ENCODE assay signal across 34 mouse cellular contexts in the genomic region with DNA sequence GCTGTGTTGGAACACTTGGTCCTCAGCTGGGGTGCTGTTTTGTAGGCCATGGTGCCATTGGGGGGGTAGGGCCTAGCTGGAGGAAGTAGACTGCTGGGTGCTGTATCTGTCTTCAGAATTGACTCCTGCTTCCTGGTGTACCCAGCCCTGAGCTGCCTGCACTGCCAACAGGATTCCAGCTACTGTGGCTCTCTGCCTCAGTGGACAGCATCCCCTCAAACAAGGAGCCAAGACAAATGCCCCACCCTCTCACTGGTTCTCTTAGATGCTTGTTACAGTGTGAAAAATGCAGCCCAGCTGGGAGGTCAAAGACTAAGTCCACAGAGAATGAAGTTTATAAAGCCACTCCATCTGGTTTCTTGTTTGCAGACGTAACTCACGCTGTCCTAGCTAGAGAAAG.
DNase-seq lines count a peak whose midpoint lies in the region; ATAC-seq and TF ChIP-seq lines count a peak whose summit lies in the region.
"Had no signal": no experiment of that assay in that cellular context is flagged by ENCODE, and none has a peak within 500 bp of the region (broad histone marks: within the 10 kb centered on the region; RNA-seq: fewer than 3 reads in every experiment).

No protein-coding gene starts in this region.

- no peak overlapping the region for H3K9ac ChIP-seq in kidney, postnatal 0 days (ENCODE audit: low read depth, low read length)
- H3K9ac ChIP-seq: embryonic facial prominence, embryonic 12.5 days; forebrain, postnatal 0 days; hindbrain, embryonic 15.5 days; liver, embryonic 12.5 days; liver, postnatal 0 days; midbrain, embryonic 12.5 days; neural tube, embryonic 13.5 days had no signal

- WGBS in cerebellum, adult 2 months, result 82% methylated on average over 2 of the region's 2 CpGs
- 80% methylated on average over 2 of the region's 2 CpGs for WGBS in kidney, postnatal 0 days

- intact Hi-C loops in left cerebral cortex, postnatal 14 days (cut with DNase I), result no loop called here

- no peaks in the 10 kb centered on the region for H3K9me3 ChIP-seq in kidney, postnatal 0 days (replicated peaks; ENCODE audit: low read length)
- H3K9me3 ChIP-seq: embryonic facial prominence, embryonic 12.5 days; forebrain, embryonic 10.5 days; hindbrain, embryonic 15.5 days; liver, embryonic 12.5 days; megakaryocyte, embryonic 14.5 days; midbrain, embryonic 12.5 days; neural tube, embryonic 13.5 days had no signal

- H3K4me1 ChIP-seq in cerebellum, adult 2 months (ENCODE audit: control insufficient read depth, insufficient read depth, low read length), result peaks cover 32% of the 10 kb centered on the region
- no peaks in the 10 kb centered on the region for H3K4me1 ChIP-seq in kidney, postnatal 0 days (replicated peaks; ENCODE audit: insufficient read depth, low read length)
- H3K4me1 ChIP-seq: liver, embryonic 12.5 days; megakaryocyte, embryonic 14.5 days had no signal

- no peak overlapping the region for H3K4me3 ChIP-seq in cerebellum, adult 2 months (replicated peaks; ENCODE audit: insufficient read depth, low read depth, low read length)
- no peak overlapping the region for H3K4me3 ChIP-seq in kidney, postnatal 0 days (replicated peaks; ENCODE audit: low read depth, low read length)
- H3K4me3 ChIP-seq: embryonic facial prominence, embryonic 12.5 days; forebrain, embryonic 10.5 days; hindbrain, embryonic 15.5 days; layer of hippocampus, adult 2 months; left cerebral cortex, adult 2 months; liver, embryonic 12.5 days; megakaryocyte, embryonic 14.5 days; midbrain, embryonic 12.5 days; myocyte; neural tube, embryonic 13.5 days had no signal

- ATAC-seq in kidney, postnatal 0 days (replicated peaks; ENCODE audit: low FRiP score, low read depth), result no peak
- ATAC-seq in erythroid progenitor cell, adult 5-6 weeks (replicated peaks; ENCODE audit: low FRiP score, poor library complexity, severe bottlenecking), result no peak
- ATAC-seq in frontal cortex, adult (ENCODE audit: low TSS enrichment), result no peak
- ATAC-seq: activated CD4-positive, CD25-positive, alpha-beta regulatory T cell, adult 4 months; forebrain, postnatal 0 days; intestine, embryonic 16.5 days; liver, embryonic 12.5 days; liver, postnatal 0 days had no signal

- no peak for TF ChIP-seq POLR2A in cerebellum, adult 2 months (IDR thresholded peaks at IDR 0.05; ENCODE audit: borderline replicate concordance, insufficient read depth, low read length)

- no peak for DNase-seq in cerebellum, adult 2 months
- no peak for DNase-seq in cerebellum, postnatal 14 days
- peak; percentile 39 for DNase-seq in kidney, postnatal 0 days (ENCODE audit: low spot score)
- no peak for DNase-seq in kidney, postnatal 4 days
- peak; percentile 73 for DNase-seq in lung, postnatal 10 days
- no peak for DNase-seq in left cerebral cortex, postnatal 14 days (ENCODE audit: low spot score in 2 of 2)
- DNase-seq: adrenal gland, adult 8-10 months; cerebellum, adult 9-10 months; embryo, embryonic 11 days; forebrain, postnatal 0 days; gastrocnemius, postnatal 25 days; heart, adult 18-20 months; heart, postnatal 4 days; kidney, adult 8-10 months; kidney, postnatal 25 days; liver, postnatal 0 days; thymus, adult 2 months; thymus, postnatal 36 days had no signal

- H3K4me2 ChIP-seq in kidney, postnatal 0 days (ENCODE audit: low read length), result no peak overlapping the region
- H3K4me2 ChIP-seq: embryonic facial prominence, embryonic 12.5 days; heart, embryonic 11.5 days; hindbrain, embryonic 15.5 days; liver, embryonic 12.5 days; midbrain, embryonic 12.5 days; neural tube, embryonic 13.5 days had no signal

- H3K36me3 ChIP-seq in kidney, postnatal 0 days (ENCODE audit: insufficient read depth, low read length), result no peaks in the 10 kb centered on the region
- H3K36me3 ChIP-seq: embryonic facial prominence, embryonic 12.5 days; forebrain, embryonic 10.5 days; hindbrain, embryonic 15.5 days; liver, embryonic 12.5 days; midbrain, embryonic 12.5 days; neural tube, embryonic 13.5 days had no signal

- no peak for TF ChIP-seq CTCF in cerebellum, adult 2 months (IDR thresholded peaks at IDR 0.05; ENCODE audit: borderline replicate concordance, insufficient read depth, low read depth, low read length)
- TF ChIP-seq CTCF in kidney, postnatal 0 days (IDR thresholded peaks at IDR 0.05; ENCODE audit: low read depth), result no peak

- H3K27me3 ChIP-seq in cerebellum, adult 2 months (ENCODE audit: control insufficient read depth, insufficient read depth, low read length), result no peaks in the 10 kb centered on the region
- no peaks in the 10 kb centered on the region for H3K27me3 ChIP-seq in kidney, postnatal 0 days (ENCODE audit: insufficient read depth, low read length)
- H3K27me3 ChIP-seq: CH12.LX; embryonic facial prominence, embryonic 12.5 days; hindbrain, embryonic 15.5 days; liver, embryonic 12.5 days; megakaryocyte, embryonic 14.5 days; midbrain, embryonic 12.5 days; neural tube, embryonic 13.5 days had no signal

- H3K27ac ChIP-seq in cerebellum, adult 2 months (ENCODE audit: insufficient read depth, low read length), result peak overlapping the region; percentile 11; the same call in 1 of the 2 replicates
- H3K27ac ChIP-seq in kidney, postnatal 0 days, result no peak overlapping the region
- H3K27ac ChIP-seq: embryonic facial prominence, embryonic 12.5 days; forebrain, embryonic 10.5 days; hindbrain, embryonic 15.5 days; layer of hippocampus, adult 2 months; left cerebral cortex, adult 2 months; liver, embryonic 12.5 days; midbrain, embryonic 12.5 days; neural tube, embryonic 13.5 days had no signal

Comparison
In these comparisons a context has a peak if more than half of its experiments do, and no peak if none do; other contexts are left out.
1. DNase-seq: peak in kidney, postnatal 0 days (single experiment) and lung, postnatal 10 days (single experiment); none in cerebellum, adult 2 months (0 of 2), cerebellum, postnatal 14 days (0 of 2), kidney, postnatal 4 days (0 of 2) and left cerebral cortex, postnatal 14 days (0 of 2).